Mouse (Mus musculus) thymus, postnatal 0 days (tissue): Measurements from ENCODE around the gene Mgst3. TPM values are rescaled to one million over a fixed set of nuclear protein-coding genes. Genes with fewer than 3 reads are reported as not detected.
A peak's percentile ranks its signal among the peaks of the same experiment; 100 is the strongest.
"Not testable (repeated sequence)": the region's sequence is repeated elsewhere in the genome, so short reads cannot be mapped to it uniquely, and the experiment has no call there.

ENCODE experiments used
- DNase-seq: peaks from one replicate; pipeline ENCODE4 v3.0.0-alpha.2; 2015; ENCODE audit warnings: low spot score
- polyA plus RNA-seq: library from polyadenylated mRNA; unstranded; fragments of >200 nt; fragmentation: Nextera tagmentation; extraction: Ambion mirVana; gene quantifications from 2 replicates; pipeline ENCODE4 v1.2.1, GENCODE M21; 2015

The Mgst3 gene
- polyA plus RNA-seq, 1 experiment from 2014 or later = 36.5 TPM

GRCm38 (mm10) chr1:167363322-167363721 lies 30.3 kb downstream of the Mgst3 start:
- no peak for DNase-seq

DNA sequence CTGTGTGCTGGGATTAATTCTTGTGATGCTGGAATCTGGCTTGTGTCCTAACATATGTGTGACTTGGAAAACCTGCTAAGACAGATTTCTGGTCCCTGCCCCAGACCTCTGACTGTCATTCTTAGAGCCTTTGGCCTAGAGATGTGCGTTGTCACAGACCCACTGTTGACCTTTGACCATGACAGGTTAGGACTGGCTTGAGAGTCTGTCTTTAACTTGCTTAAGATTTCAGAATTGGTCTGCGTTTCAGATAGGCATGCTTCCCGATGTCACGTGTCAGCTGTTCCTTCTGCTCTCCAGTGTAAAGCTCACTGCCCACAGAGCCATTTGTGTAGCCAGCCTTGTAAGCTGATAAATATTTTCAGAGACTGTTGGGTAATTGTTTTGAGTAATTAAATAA lies 30.8 kb downstream of the Mgst3 start:
- DNase-seq = no peak

DNA sequence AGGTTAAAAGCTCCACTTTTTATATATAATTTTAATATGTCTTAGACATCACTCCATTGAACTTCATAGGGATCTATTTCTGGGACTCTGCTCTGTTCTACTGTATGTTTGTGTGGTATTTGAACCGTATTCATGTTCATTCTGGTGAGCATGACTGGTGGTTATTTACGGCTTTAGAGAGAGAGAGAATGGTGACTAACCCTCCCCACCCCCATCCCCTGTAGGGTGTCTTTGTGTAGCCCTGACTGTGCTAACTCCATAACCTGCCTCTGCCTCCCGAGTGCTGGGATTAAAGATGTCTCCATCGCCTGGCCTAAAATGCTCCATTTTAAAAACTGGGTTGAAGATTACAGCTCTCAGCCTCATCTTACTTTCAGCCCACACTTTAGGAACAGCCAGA lies 33.4 kb downstream of the Mgst3 start:
- no peak for DNase-seq

- DNase-seq = no peak
Observed at GRCm38 (mm10) chr1:167358731-167359130, 34.9 kb downstream of the Mgst3 start.

GRCm38 (mm10) chr1:167357387-167357786 lies 36.3 kb downstream of the Mgst3 start:
- DNase-seq = no peak

GRCm38 (mm10) chr1:167352403-167352802 lies 41.2 kb downstream of the Mgst3 start:
- no peak for DNase-seq

GRCm38 (mm10) chr1:167350597-167351415 lies 42.8 kb downstream of the Mgst3 start:
- no peak for DNase-seq

DNA sequence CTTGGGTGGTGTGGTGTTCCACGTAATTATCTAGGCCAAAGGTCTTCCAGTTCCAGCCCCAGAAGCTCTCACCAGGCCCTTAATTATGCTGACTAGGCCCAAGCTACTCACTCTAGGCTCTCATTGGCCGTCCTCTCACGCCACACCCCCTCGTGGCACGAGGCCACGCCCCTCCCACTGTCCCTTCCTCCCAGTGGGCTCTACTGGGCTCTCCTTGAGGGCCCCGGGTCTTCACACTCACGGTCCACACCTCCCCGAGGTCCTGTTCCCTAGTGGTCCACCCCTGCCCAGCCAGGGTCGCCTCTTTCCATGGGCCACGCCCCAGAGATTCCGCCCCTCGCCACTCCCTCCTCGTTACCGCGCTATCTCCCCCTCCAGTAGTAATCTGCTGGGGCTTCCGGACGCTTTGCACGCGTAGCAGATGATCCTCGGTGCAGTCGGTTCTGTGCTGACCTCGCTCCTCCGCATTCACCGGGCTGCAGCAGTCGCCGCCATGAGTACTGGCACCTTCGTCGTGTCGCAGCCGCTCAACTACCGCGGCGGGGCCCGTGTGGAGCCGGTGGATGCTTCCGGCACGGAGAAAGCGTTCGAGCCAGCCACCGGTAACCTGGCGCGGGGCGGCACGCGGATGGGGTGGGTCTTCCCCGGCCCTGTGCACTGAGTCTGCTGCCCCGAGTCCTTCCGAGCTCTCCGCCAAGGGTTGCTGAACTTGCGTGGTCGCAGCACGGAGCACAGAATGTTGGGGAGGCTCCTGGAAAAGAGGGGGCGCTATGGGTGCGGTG lies 43.6 kb downstream of the Mgst3 start, which contains the start of gene Aldh9a1:
TSS of gene Aldh9a1 (plus strand) at position 177 of the 782 bp plus-strand sequence.
- peak; percentile 76 for DNase-seq

DNA sequence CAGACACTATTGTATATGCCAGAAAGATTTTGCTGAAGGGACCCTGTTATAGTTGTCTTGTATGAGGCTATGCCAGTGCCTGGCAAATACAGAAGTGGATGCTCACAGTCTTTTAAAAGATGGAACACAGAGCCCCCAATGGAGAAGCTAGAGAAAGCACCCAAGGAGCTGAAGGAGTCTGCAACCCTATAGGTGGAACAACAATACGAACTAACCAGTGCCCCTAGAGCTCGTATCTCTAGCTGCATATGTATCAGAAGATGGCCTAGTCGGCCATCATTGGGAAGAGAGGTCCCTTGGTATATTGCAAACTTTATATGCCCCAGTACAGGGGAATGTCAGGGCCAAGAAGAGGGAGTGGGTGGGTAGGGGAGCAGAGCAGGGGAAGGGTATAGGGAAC lies 44.4 kb downstream of the Mgst3 start:
- DNase-seq = not testable (repeated sequence)

DNA sequence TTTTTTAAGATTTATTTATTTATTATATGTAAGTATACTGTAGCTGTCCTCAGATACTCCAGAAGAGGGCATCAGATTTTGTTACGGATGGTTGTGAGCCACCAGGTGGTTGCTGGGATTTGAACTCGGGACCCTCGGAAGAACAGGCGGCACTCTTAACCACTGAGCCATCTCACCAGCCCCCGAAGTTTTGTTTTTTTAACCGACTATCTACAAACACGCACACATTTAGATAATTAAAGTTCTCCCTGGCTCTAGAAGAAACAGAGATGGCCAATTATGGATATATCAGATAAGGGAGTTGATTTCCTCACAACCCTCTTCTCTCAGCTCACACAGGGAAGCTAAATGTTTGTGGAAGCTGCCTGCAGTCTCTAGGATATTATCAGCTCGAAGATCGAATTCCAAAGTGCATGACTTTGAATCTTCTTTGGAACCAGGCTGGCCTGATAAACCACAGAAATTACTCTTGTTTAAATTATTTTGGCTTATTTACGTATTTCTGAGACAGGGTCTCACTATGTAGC lies 47.6 kb downstream of the Mgst3 start:
- not testable (repeated sequence) for DNase-seq

DNA sequence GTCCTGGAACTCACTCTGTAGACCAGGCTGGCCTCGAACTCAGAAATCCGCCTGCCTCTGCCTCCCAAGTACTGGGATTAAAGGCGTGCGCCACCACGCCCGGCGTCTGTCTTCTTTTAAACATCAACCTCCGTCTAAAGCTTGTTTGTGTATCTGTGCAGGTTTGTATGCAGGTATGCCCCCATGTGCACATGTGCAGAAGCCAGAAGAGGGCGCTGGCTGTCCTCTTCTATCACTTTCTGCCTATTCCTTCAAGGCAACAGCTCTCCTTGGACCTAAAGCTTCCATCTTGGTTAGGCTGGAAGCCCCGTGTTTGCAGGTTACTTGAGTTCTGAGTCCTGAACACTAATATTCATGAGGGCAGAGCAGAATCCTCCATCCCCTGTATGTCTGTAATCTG lies 50.8 kb downstream of the Mgst3 start:
- no peak for DNase-seq

- no peak for DNase-seq
Observed at GRCm38 (mm10) chr1:167340910-167341528, 52.6 kb downstream of the Mgst3 start.

DNA sequence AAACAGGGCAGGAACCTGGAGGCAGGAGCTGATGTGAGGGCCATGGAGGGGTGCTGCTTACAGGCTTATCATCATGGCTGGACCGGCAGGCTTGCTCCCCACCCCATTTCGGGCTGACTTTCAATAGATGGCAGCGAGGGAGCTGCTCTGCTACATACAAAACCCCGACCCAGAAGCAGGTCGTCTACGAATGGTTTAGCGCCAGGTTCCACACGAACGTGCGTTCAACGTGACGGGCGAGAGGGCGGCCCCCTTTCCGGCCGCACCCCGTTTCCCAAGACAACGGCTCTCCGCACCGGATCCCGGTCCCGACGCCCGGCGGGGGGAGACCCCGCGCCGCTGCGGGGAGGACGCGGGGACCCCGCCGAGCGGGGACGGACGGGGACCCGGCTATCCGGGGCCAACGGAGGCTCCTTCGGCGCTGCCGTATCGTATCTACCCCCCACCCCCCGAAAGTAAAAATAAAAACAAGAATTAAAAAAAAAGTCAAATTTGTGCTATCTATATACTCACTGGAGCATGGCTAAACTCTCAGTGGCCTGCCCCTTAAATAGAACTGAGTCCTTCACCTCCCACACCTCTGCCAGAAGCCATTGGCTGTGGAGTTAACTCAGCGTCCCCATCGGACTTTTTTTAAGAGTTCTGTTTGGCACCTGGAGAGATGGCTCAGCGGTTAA lies 53.4 kb downstream of the Mgst3 start:
- DNase-seq = peak; percentile 24

DNA sequence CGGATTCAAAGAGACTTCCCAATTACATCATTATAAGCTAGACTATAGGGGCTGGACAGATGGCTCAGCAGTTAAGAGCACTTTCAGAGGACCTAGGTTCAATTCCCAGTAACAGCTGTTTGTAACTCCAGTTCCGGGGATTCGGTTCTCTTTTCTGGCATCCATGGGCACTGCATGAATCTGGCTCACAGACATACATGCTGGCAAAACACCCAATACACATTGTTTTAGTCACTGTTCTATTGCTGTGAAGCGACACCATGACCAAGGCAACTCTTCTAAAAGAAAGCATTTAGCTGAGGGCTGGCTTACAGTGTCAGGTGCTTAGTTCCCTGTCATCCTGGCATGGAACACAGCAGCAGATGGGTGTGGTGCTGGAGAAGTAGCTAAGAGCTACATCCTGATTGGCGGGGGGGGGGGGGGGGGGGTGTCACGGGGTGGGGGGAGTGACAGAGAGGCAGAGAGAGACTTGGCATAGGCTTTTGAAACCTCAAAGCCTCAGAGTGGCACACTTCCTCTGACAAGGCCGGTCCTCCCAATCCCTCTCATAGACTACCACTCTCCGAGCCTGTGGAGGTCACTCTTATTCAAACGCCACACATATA lies 54.4 kb downstream of the Mgst3 start:
- DNase-seq = peak; percentile 16

GRCm38 (mm10) chr1:167337463-167338095 lies 56.1 kb downstream of the Mgst3 start:
- peak; percentile 84 for DNase-seq

- no peak for DNase-seq
Observed at GRCm38 (mm10) chr1:167336398-167336797, 57.2 kb downstream of the Mgst3 start.

DNA sequence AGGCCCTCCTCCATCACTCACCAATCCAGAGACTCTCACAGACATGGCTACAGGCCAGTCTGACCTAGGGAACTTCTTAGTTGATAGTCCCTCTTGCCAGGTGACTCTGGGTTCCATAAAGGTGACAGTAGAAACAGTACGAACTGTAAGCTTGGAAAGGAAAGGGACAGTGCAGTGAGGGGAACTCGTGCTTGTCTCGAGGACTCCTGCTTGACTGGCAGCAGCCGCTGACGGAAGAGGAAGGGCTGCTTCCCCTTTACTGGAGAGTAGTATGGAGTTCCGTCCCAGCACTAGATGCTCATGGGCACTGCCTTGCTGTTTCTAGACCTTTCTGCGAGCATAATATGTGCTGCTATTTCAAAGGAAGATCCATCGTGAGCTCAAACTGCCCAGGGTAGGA lies 62.5 kb downstream of the Mgst3 start:
- no peak for DNase-seq

- no peak for DNase-seq
Observed at GRCm38 (mm10) chr1:167328776-167329175, 64.9 kb downstream of the Mgst3 start.
